Mouse (Mus musculus): ENCODE results near the gene Spata17. TPM values are rescaled to one million over a fixed set of nuclear protein-coding genes. Genes with fewer than 3 reads are reported as not detected.

Gene Spata17
- total RNA-seq, 1 experiment from 2014 or later: not detected

GRCm38 (mm10) chr1:187016116-187016515 lies 199.1 kb downstream of the Spata17 start:
- no peak for ATAC-seq (ENCODE audit: extremely low read depth, insufficient number of reproducible peaks, low FRiP score, poor library complexity, severe bottlenecking)

- ATAC-seq (ENCODE audit: extremely low read depth, insufficient number of reproducible peaks, low FRiP score, poor library complexity, severe bottlenecking): no peak
Observed at GRCm38 (mm10) chr1:187015673-187016072, 199.6 kb downstream of the Spata17 start.

GRCm38 (mm10) chr1:187014141-187014540 lies 201.1 kb downstream of the Spata17 start:
- ATAC-seq (ENCODE audit: extremely low read depth, insufficient number of reproducible peaks, low FRiP score, poor library complexity, severe bottlenecking): no peak

- no peak for ATAC-seq (ENCODE audit: extremely low read depth, insufficient number of reproducible peaks, low FRiP score, poor library complexity, severe bottlenecking)
Observed at GRCm38 (mm10) chr1:187011601-187012000, 203.7 kb downstream of the Spata17 start.

GRCm38 (mm10) chr1:187010071-187010470 lies 205.2 kb downstream of the Spata17 start:
- no peak for ATAC-seq (ENCODE audit: extremely low read depth, insufficient number of reproducible peaks, low FRiP score, poor library complexity, severe bottlenecking)

GRCm38 (mm10) chr1:187008236-187008635 lies 207.0 kb downstream of the Spata17 start:
- ATAC-seq (ENCODE audit: extremely low read depth, insufficient number of reproducible peaks, low FRiP score, poor library complexity, severe bottlenecking): no peak

- ATAC-seq (ENCODE audit: extremely low read depth, insufficient number of reproducible peaks, low FRiP score, poor library complexity, severe bottlenecking): no peak
Observed at GRCm38 (mm10) chr1:187006227-187006925, 208.9 kb downstream of the Spata17 start.

GRCm38 (mm10) chr1:187004306-187004705 lies 211.0 kb downstream of the Spata17 start:
- ATAC-seq (ENCODE audit: extremely low read depth, insufficient number of reproducible peaks, low FRiP score, poor library complexity, severe bottlenecking): no peak

GRCm38 (mm10) chr1:187003441-187003861 lies 211.8 kb downstream of the Spata17 start:
- no peak for ATAC-seq (ENCODE audit: extremely low read depth, insufficient number of reproducible peaks, low FRiP score, poor library complexity, severe bottlenecking)

- no peak for ATAC-seq (ENCODE audit: extremely low read depth, insufficient number of reproducible peaks, low FRiP score, poor library complexity, severe bottlenecking)
Observed at GRCm38 (mm10) chr1:186997596-186998304, 217.5 kb downstream of the Spata17 start.

Other genes with a start within 250 kb of the Spata17 start
- gene D1Pas1, start 248.0 kb downstream of the Spata17 start, total RNA-seq (2017): 0.12 TPM in 1 of 2 replicates, not detected in the other
- gene Gpatch2, start within 50 bp of the Spata17 start, total RNA-seq (2017): 35.3 and 38.6 TPM in 2 replicates

Data from neutrophil, adult 5-6 weeks (primary cell).